In genomic region chr1:40579784-40580183, GRCm38 (mm10) we compare ENCODE assay signal across 8 mouse cellular contexts. TPM values are rescaled to one million over a fixed set of nuclear protein-coding genes. Genes with fewer than 3 reads are reported as not detected.
A peak's percentile ranks its signal among the peaks of the same experiment; 100 is the strongest.
DNase-seq lines count a peak whose midpoint lies in the region; ATAC-seq and TF ChIP-seq lines count a peak whose summit lies in the region.

Slc9a4 (plus strand) TSS chr1:40580081.

- H3K36me3 ChIP-seq in liver, adult 2 months (ENCODE audit: control insufficient read depth, insufficient read depth, low read length): no peaks in the 10 kb centered on the region
- no peaks in the 10 kb centered on the region for H3K36me3 ChIP-seq in liver, embryonic 12.5 days
- no peaks in the 10 kb centered on the region for H3K36me3 ChIP-seq in forebrain, embryonic 14.5 days (ENCODE audit: control insufficient read depth, insufficient read depth, low read length)
- no peaks in the 10 kb centered on the region for H3K36me3 ChIP-seq in intestine, embryonic 16.5 days (ENCODE audit: control insufficient read depth, insufficient read depth, low read length)
- H3K36me3 ChIP-seq in limb, embryonic 10.5 days: no peaks in the 10 kb centered on the region

- peak; percentile 30 for DNase-seq in liver, adult 2 months (ENCODE audit: extremely low read depth, low read depth, low spot score)
- DNase-seq in adrenal gland, postnatal 10 days: peak; percentile 46
- DNase-seq in forebrain, embryonic 14.5 days (ENCODE audit: low spot score): peak; percentile 74
- DNase-seq in limb, embryonic 10.5 days (ENCODE audit: low spot score): peak; percentile 37
- peak; percentile 3 for DNase-seq in retina, adult 2 months (ENCODE audit: low read depth, low spot score)

- no peak within 1 kb of the TSS for H3K27ac ChIP-seq in liver, adult 2 months (replicated peaks; ENCODE audit: insufficient read depth, low read depth, low read length)
- H3K27ac ChIP-seq in liver, embryonic 12.5 days: no peak within 1 kb of the TSS
- no peak within 1 kb of the TSS for H3K27ac ChIP-seq in forebrain, embryonic 14.5 days (ENCODE audit: low read depth, low read length)
- no peak within 1 kb of the TSS for H3K27ac ChIP-seq in intestine, embryonic 16.5 days (ENCODE audit: low read length)
- no peak within 1 kb of the TSS for H3K27ac ChIP-seq in limb, embryonic 10.5 days

- H3K27me3 ChIP-seq in liver, adult 2 months (ENCODE audit: control insufficient read depth, insufficient read depth, low read length): no peaks in the 10 kb centered on the region
- H3K27me3 ChIP-seq in liver, embryonic 12.5 days (replicated peaks): 0 out of 2 replicates have a peak, but pooled peaks cover 6% of the 10 kb centered on the region
- H3K27me3 ChIP-seq in forebrain, embryonic 14.5 days (replicated peaks; ENCODE audit: control insufficient read depth, insufficient read depth, low read length): no peaks in the 10 kb centered on the region
- H3K27me3 ChIP-seq in intestine, embryonic 16.5 days (replicated peaks; ENCODE audit: control insufficient read depth, insufficient read depth, low read length): no peaks in the 10 kb centered on the region
- H3K27me3 ChIP-seq in limb, embryonic 10.5 days (ENCODE audit: low read depth, poor library complexity, severe bottlenecking): peaks cover 7% of the 10 kb centered on the region; the same call in 1 of the 2 replicates

- no peak within 1 kb of the TSS for H3K9ac ChIP-seq in liver, adult 2 months (ENCODE audit: low read depth, low read length)
- H3K9ac ChIP-seq in liver, embryonic 12.5 days: no peak within 1 kb of the TSS
- no peak within 1 kb of the TSS for H3K9ac ChIP-seq in forebrain, embryonic 14.5 days (ENCODE audit: low read length)
- no peak within 1 kb of the TSS for H3K9ac ChIP-seq in intestine, embryonic 16.5 days (ENCODE audit: low read depth, low read length)

- H3K79me2 ChIP-seq in liver, adult 2 months (ENCODE audit: control insufficient read depth, insufficient read depth, low read length): no peaks in the 10 kb centered on the region

- TF ChIP-seq POLR2A in liver, adult 2 months (IDR thresholded peaks at IDR 0.05; ENCODE audit: extremely low read depth, insufficient read depth, low read length): no peak

- H3K4me3 ChIP-seq in liver, adult 2 months (ENCODE audit: insufficient read depth, low read depth, low read length): no peak within 1 kb of the TSS
- H3K4me3 ChIP-seq in liver, embryonic 12.5 days: no peak within 1 kb of the TSS
- no peak within 1 kb of the TSS for H3K4me3 ChIP-seq in forebrain, embryonic 14.5 days (ENCODE audit: low read depth, low read length)
- peak within 1 kb of the TSS; percentile 25; the same call in 1 of the 2 replicates for H3K4me3 ChIP-seq in intestine, embryonic 16.5 days (ENCODE audit: low read length)
- H3K4me3 ChIP-seq in limb, embryonic 10.5 days: no peak within 1 kb of the TSS

- 5% methylated on average over 7 of the region's 7 CpGs for WGBS in liver, adult 2 months
- WGBS in liver, embryonic 12.5 days (ENCODE audit: insufficient replicate concordance): 12% methylated on average over 7 of the region's 7 CpGs
- 15% methylated on average over 7 of the region's 7 CpGs for WGBS in forebrain, embryonic 14.5 days
- WGBS in intestine, embryonic 16.5 days: 10% methylated on average over 7 of the region's 7 CpGs
- WGBS in limb, embryonic 10.5 days: 17% methylated on average over 7 of the region's 7 CpGs

- H3K4me1 ChIP-seq in liver, adult 2 months (ENCODE audit: control insufficient read depth, insufficient read depth, low read length): no peaks in the 10 kb centered on the region
- no peaks in the 10 kb centered on the region for H3K4me1 ChIP-seq in liver, embryonic 12.5 days
- no peaks in the 10 kb centered on the region for H3K4me1 ChIP-seq in forebrain, embryonic 14.5 days (ENCODE audit: control insufficient read depth, insufficient read depth, low read length)
- no peaks in the 10 kb centered on the region for H3K4me1 ChIP-seq in intestine, embryonic 16.5 days (ENCODE audit: control insufficient read depth, insufficient read depth, low read length)
- H3K4me1 ChIP-seq in limb, embryonic 10.5 days: no peaks in the 10 kb centered on the region

- TF ChIP-seq CTCF in liver, adult 2 months (IDR thresholded peaks at IDR 0.05; ENCODE audit: low read depth, low read length): peak; percentile 55; the same call in 1 of the 2 replicates

- no peak for ATAC-seq in liver, embryonic 12.5 days
- no peak for ATAC-seq in forebrain, embryonic 14.5 days
- ATAC-seq in intestine, embryonic 16.5 days: peak; percentile 38; the same call in 1 of the 2 replicates
- ATAC-seq in monocyte, adult 5-6 weeks (replicated peaks; ENCODE audit: insufficient number of reproducible peaks, low FRiP score, low TSS enrichment, poor library complexity, severe bottlenecking): no peak; the same call in 1 of the 2 replicates

- H3K9me3 ChIP-seq in liver, embryonic 12.5 days (replicated peaks): no peaks in the 10 kb centered on the region
- no peaks in the 10 kb centered on the region for H3K9me3 ChIP-seq in forebrain, embryonic 14.5 days (replicated peaks; ENCODE audit: control insufficient read depth, low read length)
- no peaks in the 10 kb centered on the region for H3K9me3 ChIP-seq in intestine, embryonic 16.5 days (ENCODE audit: control insufficient read depth, low read length)
- no peaks in the 10 kb centered on the region for H3K9me3 ChIP-seq in limb, embryonic 10.5 days (replicated peaks)

- no peak within 1 kb of the TSS for H3K4me2 ChIP-seq in liver, embryonic 12.5 days
- H3K4me2 ChIP-seq in forebrain, embryonic 14.5 days (ENCODE audit: low read length): peak within 1 kb of the TSS; percentile 11; the same call in 1 of the 2 replicates
- H3K4me2 ChIP-seq in intestine, embryonic 16.5 days (ENCODE audit: low read depth, low read length): peak within 1 kb of the TSS; percentile 32

RNA-seq across cellular contexts. Expression of gene Slc9a4, which starts in this region (rescaled TPM):
- total RNA-seq in liver, adult 2 months (2014; rRNA removed): 0.18 TPM in 1 of 2 replicates, not detected in the other
- not detected in 2 replicates for polyA plus RNA-seq in liver, adult 2 months (2012; rRNA removed)
- polyA plus RNA-seq in liver, embryonic 12.5 days (2016; fragmentation: Nextera tagmentation; extraction: Ambion mirVana): not detected in 2 replicates
- total RNA-seq in adrenal gland, postnatal 10 days (2021): not detected
- polyA plus RNA-seq in forebrain, embryonic 14.5 days (2014; fragmentation: Nextera tagmentation; extraction: Ambion mirVana): not detected in 2 replicates
- polyA plus RNA-seq in intestine, embryonic 16.5 days (2015; fragmentation: Nextera tagmentation; extraction: Ambion mirVana): 0.04 TPM in 1 of 2 replicates, not detected in the other
- polyA plus RNA-seq in limb, embryonic 10.5 days (2016; fragmentation: Nextera tagmentation; extraction: Ambion mirVana): not detected in 2 replicates
- 0.57 to 0.78 TPM in 2 of 3 replicates, not detected in the other for total RNA-seq in monocyte, adult 5-6 weeks (2017)

Comparison
In these comparisons a context has a peak if more than half of its experiments do, and no peak if none do; other contexts are left out.
1. Peak in DNase-seq in liver, adult 2 months; RNA of the gene not detected or under 1 TPM.
2. Peak in DNase-seq in adrenal gland, postnatal 10 days; RNA of the gene not detected or under 1 TPM.
3. Peak in DNase-seq and H3K4me2 ChIP-seq in forebrain, embryonic 14.5 days; RNA of the gene not detected or under 1 TPM.
4. Peak in ATAC-seq, H3K4me3 ChIP-seq and H3K4me2 ChIP-seq in intestine, embryonic 16.5 days; RNA of the gene not detected or under 1 TPM.
5. Peak in DNase-seq in limb, embryonic 10.5 days; RNA of the gene not detected or under 1 TPM.
6. DNase-seq: peak in every context shown above with its lines; median percentile 74 in forebrain, embryonic 14.5 days; 46 in adrenal gland, postnatal 10 days; 37 in limb, embryonic 10.5 days; 30 in liver, adult 2 months; 3 in retina, adult 2 months.